Mouse (Mus musculus): Measurements from ENCODE around the gene Nudt3. TPM values are rescaled to one million over a fixed set of nuclear protein-coding genes. Genes with fewer than 3 reads are reported as not detected.

Gene Nudt3
- polyA plus RNA-seq, 2 experiments, result 10.7 to 20.9 TPM

DNA sequence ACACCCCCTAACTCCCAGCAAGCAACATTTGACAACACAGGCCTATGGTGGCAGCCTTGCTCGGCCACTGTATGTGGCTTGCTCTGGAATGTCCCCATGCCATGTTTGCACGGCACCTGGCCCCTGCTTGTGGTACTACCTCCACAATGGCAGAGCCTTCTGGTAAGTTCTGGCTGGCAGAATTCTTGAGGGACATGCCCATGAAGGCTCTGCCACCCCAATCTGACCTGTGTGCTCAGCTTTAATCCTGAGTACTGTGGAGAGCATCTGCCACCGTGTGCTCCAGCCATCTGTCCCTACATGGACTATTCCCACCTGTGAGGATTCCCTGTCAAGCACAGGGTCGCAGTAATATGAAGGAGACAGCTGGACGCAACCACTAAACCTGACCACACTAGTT is 22.4 kb downstream of the Nudt3 start:
- no peaks in the 10 kb centered on the region for H3K9me3 ChIP-seq (ENCODE audit: control insufficient read depth, low read length)
- TF ChIP-seq EP300 (IDR thresholded peaks at IDR 0.05; ENCODE audit: low read depth), result no peak
- TF ChIP-seq CTCF (IDR thresholded peaks at IDR 0.05; ENCODE audit: low read depth), result no peak
- WGBS (ENCODE audit: insufficient replicate concordance), result 59% methylated on average over 5 of the region's 5 CpGs
- no peak for DNase-seq (ENCODE audit: low read depth in 3 of 3, low spot score in 3 of 3)
- no peak overlapping the region for H3K4me2 ChIP-seq (ENCODE audit: low read depth)
- H3K4me3 ChIP-seq (ENCODE audit: insufficient read depth in 1 of 2, low read depth in 2 of 2, low read length in 2 of 2), result no peak overlapping the region
- H3K9ac ChIP-seq (replicated peaks), result no peak overlapping the region
- ATAC-seq (ENCODE audit: insufficient read depth), result no peak
- no peak overlapping the region for H3K27ac ChIP-seq
- H3K27me3 ChIP-seq (ENCODE audit: control insufficient read depth, insufficient read depth, low read length), result no peaks in the 10 kb centered on the region
- H3K4me1 ChIP-seq (replicated peaks; ENCODE audit: control insufficient read depth in 2 of 2, insufficient read depth in 2 of 2, low read length in 1 of 2), result peaks cover 5 to 22% of the 10 kb centered on the region in 2 experiments
- H3K36me3 ChIP-seq (replicated peaks; ENCODE audit: control insufficient read depth, insufficient read depth, low read depth), result no peaks in the 10 kb centered on the region; the same call in 1 of the 2 replicates

DNA sequence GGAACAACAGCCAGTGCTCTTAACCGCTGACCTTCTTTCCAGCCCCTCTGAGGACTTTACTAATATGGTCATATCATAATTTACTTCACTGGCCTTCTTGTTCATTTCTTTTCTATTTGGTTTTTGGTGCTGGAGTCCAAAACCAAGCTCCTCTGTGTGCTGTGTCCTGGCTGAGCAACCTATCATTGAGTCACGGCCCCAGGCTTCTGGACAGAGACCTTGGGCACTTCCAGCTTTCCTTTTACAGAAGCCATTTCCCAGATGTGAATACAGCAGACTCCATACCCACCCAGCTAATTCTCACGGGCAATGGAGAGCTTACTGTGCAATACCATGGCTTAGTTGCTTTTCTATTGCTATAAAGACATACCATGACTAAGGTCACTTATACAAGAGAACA is 23.0 kb downstream of the Nudt3 start:
- Histone ChIP-seq H3K9me3 (ENCODE audit: control insufficient read depth, low read length) (no peaks in the 10 kb centered on the region), H3K4me1 (replicated peaks; ENCODE audit: control insufficient read depth in 2 of 2, insufficient read depth in 2 of 2, low read length in 1 of 2) (peaks cover 5 to 21% of the 10 kb centered on the region in 2 experiments), H3K27ac (no peak overlapping the region), H3K4me2 (ENCODE audit: low read depth) (no peak overlapping the region), H3K27me3 (ENCODE audit: control insufficient read depth, insufficient read depth, low read length) (no peaks in the 10 kb centered on the region), H3K9ac (replicated peaks) (no peak overlapping the region), H3K4me3 (ENCODE audit: insufficient read depth in 1 of 2, low read depth in 2 of 2, low read length in 2 of 2) (no peak overlapping the region), H3K36me3 (replicated peaks; ENCODE audit: control insufficient read depth, insufficient read depth, low read depth) (no peaks in the 10 kb centered on the region; the same call in 1 of the 2 replicates)
- 66% methylated on average over 3 of the region's 3 CpGs for WGBS (ENCODE audit: insufficient replicate concordance)
- no peak for ATAC-seq (ENCODE audit: insufficient read depth)
- no peak for DNase-seq (ENCODE audit: low read depth in 3 of 3, low spot score in 3 of 3)
- TF ChIP-seq CTCF (IDR thresholded peaks at IDR 0.05; ENCODE audit: low read depth) (no peak), EP300 (IDR thresholded peaks at IDR 0.05; ENCODE audit: low read depth) (no peak)

DNA sequence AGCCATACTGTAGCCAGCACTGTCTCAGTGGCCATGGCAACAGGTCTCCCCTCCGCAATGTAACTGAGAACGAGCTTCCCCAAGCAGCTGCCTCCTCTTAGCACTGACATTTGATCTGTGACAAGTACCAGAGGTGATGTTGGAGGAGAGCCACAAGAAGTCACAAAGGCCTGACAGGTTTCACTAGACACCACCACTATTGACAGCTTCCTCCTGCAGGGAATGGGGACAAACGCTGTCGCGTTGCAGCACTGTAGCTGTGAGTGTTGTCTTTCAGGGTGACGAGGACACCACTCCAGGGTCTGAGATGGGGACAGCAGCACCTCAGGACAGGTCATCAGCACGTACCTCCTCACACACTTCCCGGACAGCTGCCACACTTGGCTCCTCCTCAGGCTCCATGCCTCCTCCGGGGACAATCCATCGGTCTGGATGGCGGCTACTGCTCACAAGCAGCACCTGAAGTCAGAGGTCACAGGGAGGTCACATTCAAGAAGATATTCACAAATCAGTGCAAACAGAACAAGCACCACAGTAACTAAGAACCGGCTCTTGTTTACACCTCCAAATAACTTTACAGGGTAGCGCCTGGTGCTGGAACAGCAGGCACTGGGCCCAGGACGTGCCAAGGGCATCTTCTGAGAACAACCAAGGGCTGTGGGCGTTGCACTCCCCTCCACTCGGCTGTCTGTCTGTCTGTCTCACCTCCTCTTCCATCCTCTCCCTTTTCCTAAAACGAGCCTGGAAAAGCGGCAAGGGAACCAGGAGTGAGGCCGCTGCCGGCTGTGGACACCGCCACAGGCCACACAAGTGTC is 26.7 kb downstream of the Nudt3 start:
- no peak for ATAC-seq (ENCODE audit: insufficient read depth)
- H3K4me2 ChIP-seq (ENCODE audit: low read depth), result no peak overlapping the region
- no peak overlapping the region for H3K4me3 ChIP-seq (ENCODE audit: insufficient read depth in 1 of 2, low read depth in 2 of 2, low read length in 2 of 2)
- no peak for DNase-seq (ENCODE audit: low read depth in 3 of 3, low spot score in 3 of 3)
- H3K36me3 ChIP-seq (replicated peaks; ENCODE audit: control insufficient read depth, insufficient read depth, low read depth), result no peaks in the 10 kb centered on the region; the same call in 1 of the 2 replicates
- H3K9me3 ChIP-seq (ENCODE audit: control insufficient read depth, low read length), result no peaks in the 10 kb centered on the region
- H3K27ac ChIP-seq, result no peak overlapping the region
- 83% methylated on average over 21 of the region's 21 CpGs for WGBS (ENCODE audit: insufficient replicate concordance)
- no peak overlapping the region for H3K9ac ChIP-seq (replicated peaks)
- peaks cover 0 to 3% of the 10 kb centered on the region in 2 experiments; a peak in 1 of 4 replicates for H3K4me1 ChIP-seq (replicated peaks; ENCODE audit: control insufficient read depth in 2 of 2, insufficient read depth in 2 of 2, low read length in 1 of 2)
- no peaks in the 10 kb centered on the region for H3K27me3 ChIP-seq (ENCODE audit: control insufficient read depth, insufficient read depth, low read length)
- no peak for TF ChIP-seq EP300 (IDR thresholded peaks at IDR 0.05; ENCODE audit: low read depth)
- no peak for TF ChIP-seq CTCF (IDR thresholded peaks at IDR 0.05; ENCODE audit: low read depth)

DNA sequence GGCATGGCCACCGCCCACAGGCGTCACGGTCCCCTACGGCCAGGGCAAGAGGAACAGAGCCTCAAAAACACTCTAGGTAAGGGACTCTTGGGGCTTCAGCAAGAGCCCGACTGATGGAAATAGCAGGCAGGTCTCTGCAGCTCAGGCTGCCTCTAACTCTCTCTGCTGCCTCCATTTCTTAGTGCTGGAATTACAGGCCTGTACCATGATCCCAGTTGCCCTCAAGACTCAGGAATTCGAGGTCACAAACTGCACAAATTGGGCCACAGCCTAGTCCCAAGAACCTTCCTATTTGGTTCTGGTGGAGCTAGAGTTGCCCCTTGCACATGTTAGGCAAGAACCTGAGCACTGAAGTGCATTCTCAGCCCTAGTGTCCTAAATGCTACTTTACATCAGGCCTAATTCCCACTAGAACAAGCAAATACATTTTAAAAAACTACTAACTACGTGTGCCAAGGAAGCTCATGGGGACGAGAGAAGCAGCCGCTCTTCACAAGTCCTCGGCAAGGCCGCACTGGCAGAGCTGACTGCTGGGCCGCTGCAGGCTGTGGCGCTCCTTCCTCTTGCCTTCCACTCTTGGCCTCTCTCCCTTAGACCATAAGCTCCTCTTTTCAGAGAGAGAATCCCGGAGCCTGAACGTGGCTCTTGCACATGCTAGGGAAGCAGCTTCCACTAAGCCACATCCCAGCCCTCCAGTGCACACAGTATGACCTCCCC is 27.5 kb downstream of the Nudt3 start:
- no peak for DNase-seq (ENCODE audit: low read depth in 3 of 3, low spot score in 3 of 3)
- H3K9ac ChIP-seq (replicated peaks), result no peak overlapping the region
- no peaks in the 10 kb centered on the region for H3K4me1 ChIP-seq (replicated peaks; ENCODE audit: control insufficient read depth in 2 of 2, insufficient read depth in 2 of 2, low read length in 1 of 2)
- H3K4me2 ChIP-seq (ENCODE audit: low read depth), result no peak overlapping the region
- H3K27me3 ChIP-seq (ENCODE audit: control insufficient read depth, insufficient read depth, low read length), result no peaks in the 10 kb centered on the region
- TF ChIP-seq EP300 (IDR thresholded peaks at IDR 0.05; ENCODE audit: low read depth) (no peak), CTCF (IDR thresholded peaks at IDR 0.05; ENCODE audit: low read depth) (no peak)
- 76% methylated on average over 15 of the region's 15 CpGs for WGBS (ENCODE audit: insufficient replicate concordance)
- H3K9me3 ChIP-seq (ENCODE audit: control insufficient read depth, low read length), result no peaks in the 10 kb centered on the region
- no peak overlapping the region for H3K27ac ChIP-seq
- ATAC-seq (ENCODE audit: insufficient read depth), result no peak
- no peaks in the 10 kb centered on the region; the same call in 1 of the 2 replicates for H3K36me3 ChIP-seq (replicated peaks; ENCODE audit: control insufficient read depth, insufficient read depth, low read depth)
- no peak overlapping the region for H3K4me3 ChIP-seq (ENCODE audit: insufficient read depth in 1 of 2, low read depth in 2 of 2, low read length in 2 of 2)

DNA sequence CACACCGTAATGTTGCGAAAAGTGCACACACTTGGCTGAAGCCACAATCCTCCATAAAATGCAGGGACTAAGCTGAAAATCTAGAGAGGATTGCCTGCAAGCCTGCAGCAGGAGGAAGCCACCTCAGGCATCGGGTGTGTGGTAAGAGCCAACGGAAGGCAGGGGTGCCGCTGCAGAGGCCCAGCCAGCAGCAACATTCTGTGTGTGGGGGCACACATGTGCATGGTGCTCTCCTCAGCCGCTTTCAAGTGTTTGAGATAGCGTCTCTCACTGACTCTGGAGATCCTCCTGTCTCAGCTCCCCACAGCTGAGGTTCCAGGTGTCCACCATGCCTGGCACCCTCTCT is 30.8 kb downstream of the Nudt3 start:
- H3K4me3 ChIP-seq (ENCODE audit: insufficient read depth in 1 of 2, low read depth in 2 of 2, low read length in 2 of 2), result no peak overlapping the region
- ATAC-seq (ENCODE audit: insufficient read depth) (no peak), DNase-seq (ENCODE audit: low read depth in 3 of 3, low spot score in 3 of 3) (no peak)
- H3K4me1 ChIP-seq (replicated peaks; ENCODE audit: control insufficient read depth in 2 of 2, insufficient read depth in 2 of 2, low read length in 1 of 2), result peaks cover 0 to 5% of the 10 kb centered on the region in 2 experiments; a peak in 1 of 4 replicates
- 82% methylated on average over 7 of the region's 7 CpGs for WGBS (ENCODE audit: insufficient replicate concordance)
- no peaks in the 10 kb centered on the region for H3K27me3 ChIP-seq (ENCODE audit: control insufficient read depth, insufficient read depth, low read length)
- H3K27ac ChIP-seq, result no peak overlapping the region
- no peak overlapping the region for H3K9ac ChIP-seq (replicated peaks)
- no peaks in the 10 kb centered on the region for H3K9me3 ChIP-seq (ENCODE audit: control insufficient read depth, low read length)
- TF ChIP-seq EP300 (IDR thresholded peaks at IDR 0.05; ENCODE audit: low read depth) (no peak), CTCF (IDR thresholded peaks at IDR 0.05; ENCODE audit: low read depth) (no peak)
- no peak overlapping the region for H3K4me2 ChIP-seq (ENCODE audit: low read depth)
- H3K36me3 ChIP-seq (replicated peaks; ENCODE audit: control insufficient read depth, insufficient read depth, low read depth), result no peaks in the 10 kb centered on the region; the same call in 1 of the 2 replicates
